Mouse (Mus musculus) effector memory CD4-positive, alpha-beta T cell, adult 5 months (primary cell): Measurements from ENCODE around the gene Nup210. TPM values are rescaled to one million over a fixed set of nuclear protein-coding genes. Genes with fewer than 3 reads are reported as not detected.

ENCODE experiments used
- polyA plus RNA-seq: library from polyadenylated mRNA; unstranded; fragments of 100-300 nt; shearing (Covaris generic); gene quantifications from one replicate; pipeline ENCODE4 v1.2.1, GENCODE M21; 2017

Gene Nup210
- polyA plus RNA-seq = 247 TPM

DNA sequence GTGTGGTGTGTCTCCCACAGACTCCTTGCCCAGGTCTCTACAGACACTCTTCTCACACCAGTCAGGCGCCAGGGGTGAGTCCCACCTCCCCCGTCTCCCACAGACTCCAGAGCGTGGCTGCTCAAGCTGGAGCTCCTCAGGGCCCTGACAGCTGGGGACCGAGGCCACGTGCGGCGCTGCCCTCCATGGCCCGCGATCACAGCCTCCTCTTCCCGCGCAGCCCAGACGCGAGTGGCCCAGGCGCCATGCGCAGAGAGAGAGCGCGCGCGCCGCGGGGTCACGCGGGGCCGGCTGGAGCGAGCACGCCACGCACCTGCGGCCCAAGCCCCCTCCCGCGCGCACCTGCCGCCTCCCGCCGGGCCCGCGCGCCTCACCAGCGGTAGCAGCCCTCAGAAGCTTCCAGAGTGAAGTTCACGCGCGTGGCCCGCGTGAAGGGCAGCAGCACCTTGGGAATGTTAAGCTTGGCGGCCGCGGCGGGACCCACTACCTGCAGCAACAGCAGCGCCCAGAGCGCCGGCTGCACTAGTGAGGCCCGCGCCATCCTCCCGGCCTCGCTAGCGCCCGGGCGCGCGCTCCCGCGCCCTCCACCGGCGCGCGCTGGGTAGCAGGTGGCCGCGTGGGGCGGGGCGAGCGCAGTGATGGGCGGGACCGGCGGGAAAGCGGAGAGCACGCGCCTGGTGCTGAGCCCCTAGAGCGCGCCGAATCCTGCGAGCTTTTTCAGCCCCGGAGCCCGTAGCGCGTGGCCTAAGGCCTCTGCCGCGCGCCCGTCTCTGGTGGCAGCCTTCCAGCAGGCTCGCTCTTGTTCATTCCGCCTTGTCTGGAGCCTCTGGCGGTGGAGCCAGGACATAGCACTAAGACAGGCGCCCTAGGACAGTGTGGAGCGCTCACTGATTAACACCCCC is at the start of gene Nup210:
Gene Nup210 (minus strand): TSS at position 586 of the 902 bp plus-strand sequence.

DNA sequence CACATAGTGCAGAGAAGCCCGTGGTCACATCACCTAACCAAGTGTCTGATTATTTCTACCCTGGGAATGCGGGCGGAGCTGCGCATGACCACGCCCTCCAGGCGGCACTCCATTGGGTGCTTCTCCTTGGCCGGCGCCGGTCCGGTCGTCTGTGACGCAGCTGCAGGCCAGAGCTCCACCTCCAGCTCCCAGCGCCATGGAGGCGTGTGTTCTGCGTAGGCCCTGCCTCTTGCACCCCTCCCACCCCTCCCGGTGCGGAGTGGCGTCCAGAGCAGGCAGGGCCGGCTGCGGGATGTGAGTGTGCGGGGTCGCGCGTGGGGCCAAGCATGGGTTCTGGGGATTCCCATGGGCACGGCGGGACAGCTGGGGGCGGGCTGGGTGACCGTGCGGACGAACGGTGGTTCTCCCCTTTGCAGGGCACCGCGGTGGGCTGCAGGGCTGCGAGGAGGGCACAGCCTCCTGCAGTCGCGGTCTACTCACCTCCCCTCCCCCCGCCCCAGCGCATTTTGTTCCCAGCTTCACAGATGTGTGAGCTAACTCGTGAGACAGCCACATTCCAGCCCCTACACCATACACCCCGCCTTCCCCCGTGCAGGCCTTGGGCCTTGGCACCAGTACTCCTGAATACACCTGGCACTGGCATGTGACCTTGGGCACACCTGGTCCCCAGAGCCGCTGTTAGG is 40.1 kb upstream of the Nup210 start, which contains the start of gene Hdac11:
Gene Hdac11 (plus strand): TSS at position 112 of the 683 bp plus-strand sequence.

DNA sequence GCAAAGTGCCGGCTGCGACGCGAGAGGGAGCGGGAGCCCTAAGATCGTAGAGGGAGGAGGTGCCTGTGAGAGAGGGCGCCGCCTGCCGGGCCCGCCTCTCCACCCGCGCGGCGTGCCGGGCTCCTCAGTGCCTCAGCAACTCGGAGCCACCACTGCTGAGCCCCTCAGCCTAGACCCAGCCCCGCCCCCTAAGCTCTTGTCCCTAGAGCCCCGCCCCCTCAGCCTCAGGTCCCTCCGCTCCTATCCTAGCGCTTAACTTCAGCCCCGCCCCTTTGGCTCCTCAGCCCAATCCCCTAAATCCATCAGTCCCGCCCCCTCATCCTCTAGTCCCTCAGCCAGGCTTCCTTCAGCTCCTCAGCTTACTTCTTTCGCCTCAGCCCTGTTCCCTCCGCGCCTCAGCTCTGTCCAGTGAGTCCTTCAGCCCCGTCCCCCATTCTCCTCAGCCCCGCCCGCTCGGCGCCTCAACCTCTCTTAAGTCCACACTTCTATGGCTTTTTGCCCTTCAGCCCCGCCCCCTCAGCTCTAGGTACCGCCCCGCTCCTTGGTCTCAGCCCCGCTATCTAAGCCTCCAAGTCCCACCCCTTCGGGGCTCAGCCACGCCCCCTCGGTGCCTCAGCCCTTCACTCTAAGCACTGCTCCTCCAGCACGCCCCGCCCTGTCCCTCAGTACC is 127.8 kb downstream of the Nup210 start, which contains the start of gene Iqsec1:
Gene Iqsec1 (minus strand): TSS at position 38 of the 670 bp plus-strand sequence.

Other genes with a start within 250 kb of the Nup210 start
- 11.3 TPM for gene Iqsec1, start 128.1 kb downstream of the Nup210 start, polyA plus RNA-seq
- gene Hdac11, start 39.8 kb upstream of the Nup210 start, polyA plus RNA-seq = 1.1 TPM
- not detected for gene Fbln2, start 95.6 kb upstream of the Nup210 start, polyA plus RNA-seq